Mouse (Mus musculus) heart, postnatal 0 days (tissue): Measurements from ENCODE around the gene Trim2. TPM values are rescaled to one million over a fixed set of nuclear protein-coding genes. Genes with fewer than 3 reads are reported as not detected.

Experiments
- ATAC-seq: fragments of 200-750 bp; cut with Nextera tagmentation; 2 replicates; pipeline ENCODE4 v1.8.0; 2017; ENCODE audit warnings: low read depth, moderate number of reproducible peaks, moderate library complexity; ENCODE audit not compliant: insufficient read depth
- DNase-seq: peaks from one replicate; pipeline ENCODE4 v3.0.0-alpha.2; 2016; ENCODE audit warnings: low spot score
- H3K27ac ChIP-seq: fragments of 300-500 bp; sonication (generic); 2 replicates; pipeline ENCODE4 v1.5.1; 2014; ENCODE audit warnings: low read depth, mild to moderate bottlenecking
- H3K27me3 ChIP-seq: fragments of 300-500 bp; sonication (generic); 2 replicates; pipeline ENCODE4 v1.6.1; 2014; ENCODE audit warnings: low read length, mixed read lengths; ENCODE audit not compliant: control insufficient read depth, insufficient read depth
- H3K36me3 ChIP-seq: fragments of 300-500 bp; sonication (generic); replicated peaks from 2 replicates; pipeline ENCODE4 v1.6.1; 2014; ENCODE audit warnings: low read length, mixed read lengths; ENCODE audit not compliant: control insufficient read depth, insufficient read depth
- H3K4me1 ChIP-seq: fragments of 300-500 bp; sonication (generic); 2 replicates; pipeline ENCODE4 v1.6.1; 2014; ENCODE audit warnings: antibody characterized with exemption; ENCODE audit not compliant: control insufficient read depth, insufficient read depth
- H3K4me2 ChIP-seq: fragments of 300-500 bp; sonication (generic); 2 replicates; pipeline ENCODE4 v1.6.1; 2014; ENCODE audit warnings: low read depth, mild to moderate bottlenecking, low read length, moderate library complexity
- H3K4me3 ChIP-seq: fragments of 300-500 bp; sonication (generic); 2 replicates; pipeline ENCODE4 v1.5.1; 2014; ENCODE audit warnings: low read depth, low read length
- H3K9ac ChIP-seq: fragments of 300-500 bp; sonication (generic); replicated peaks from 2 replicates; pipeline ENCODE4 v1.6.1; 2014; ENCODE audit warnings: low read depth, low read length, mixed read lengths
- H3K9me3 ChIP-seq: fragments of 300-500 bp; sonication (generic); replicated peaks from 2 replicates; pipeline ENCODE4 v1.6.1; 2016; ENCODE audit warnings: low read length; ENCODE audit not compliant: control insufficient read depth
- CTCF ChIP-seq: IDR thresholded peaks from 2 replicates; pipeline ENCODE4 v1.5.1; 2016; ENCODE audit warnings: antibody characterized with exemption, control low read depth, low read depth
- EP300 ChIP-seq: IDR thresholded peaks from 2 replicates; pipeline ENCODE4 v1.6.1; 2016; ENCODE audit warnings: antibody characterized with exemption, low read depth
- WGBS: fragments of 180-500 bp; shearing (Covaris S2); extraction: QIAGEN DNeasy Blood & Tissue Kit; methylation state at CpG from one replicate; pipeline ENCODE4 v1.1.7; 2014; 5-methylcytosine and 5-hydroxymethylcytosine counted together
- polyA plus RNA-seq: library from polyadenylated mRNA; unstranded; fragments of >200 nt; fragmentation: Nextera tagmentation; extraction: Ambion mirVana; gene quantifications from 2 replicates; pipeline ENCODE4 v1.2.1, GENCODE M21; 2015
- total RNA-seq: library from RNA; depleted of rRNA; stranded (reverse); fragments of >200 nt; gene quantifications from 2 replicates; pipeline ENCODE4 v1.2.3, GENCODE M21; 2014; ENCODE audit warnings: low replicate concordance

Gene Trim2
- total and polyA plus RNA-seq, 2 experiments from 2014 or later = 6.0 to 6.1 TPM

DNA sequence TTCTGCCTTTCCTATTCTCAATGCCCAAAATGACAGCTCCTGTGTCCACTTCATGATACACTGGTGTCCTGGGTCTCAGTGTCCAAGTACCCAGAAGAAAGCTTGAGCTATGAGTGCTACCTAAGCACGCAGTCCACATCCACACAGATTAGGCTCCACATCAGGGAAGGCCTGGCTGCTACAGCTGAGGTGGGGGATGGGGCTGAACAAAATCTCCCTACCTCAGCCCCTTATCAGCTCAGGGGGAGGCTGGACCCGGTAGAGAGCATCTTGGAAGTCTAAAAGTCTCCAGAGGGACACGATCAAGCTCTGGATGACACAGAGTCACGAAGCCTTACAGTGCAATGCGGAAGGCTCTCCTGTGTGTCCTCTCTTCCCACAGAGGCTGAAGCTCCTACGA, 35.6 kb downstream of the Trim2 start:
- DNase-seq (no peak), ATAC-seq (no peak)
- H3K27ac ChIP-seq = no peak overlapping the region
- WGBS = 60% methylated on average over 6 of the region's 6 CpGs
- H3K36me3 ChIP-seq = no peaks in the 10 kb centered on the region
- no peak overlapping the region for H3K4me3 ChIP-seq
- H3K4me2 ChIP-seq = no peak overlapping the region
- TF ChIP-seq EP300 (no peak), CTCF (no peak)
- H3K9ac ChIP-seq = no peak overlapping the region
- H3K9me3 ChIP-seq = no peaks in the 10 kb centered on the region
- H3K4me1 ChIP-seq = 0 out of 2 replicates have a peak, but pooled peaks cover 4% of the 10 kb centered on the region
- no peaks in the 10 kb centered on the region for H3K27me3 ChIP-seq

DNA sequence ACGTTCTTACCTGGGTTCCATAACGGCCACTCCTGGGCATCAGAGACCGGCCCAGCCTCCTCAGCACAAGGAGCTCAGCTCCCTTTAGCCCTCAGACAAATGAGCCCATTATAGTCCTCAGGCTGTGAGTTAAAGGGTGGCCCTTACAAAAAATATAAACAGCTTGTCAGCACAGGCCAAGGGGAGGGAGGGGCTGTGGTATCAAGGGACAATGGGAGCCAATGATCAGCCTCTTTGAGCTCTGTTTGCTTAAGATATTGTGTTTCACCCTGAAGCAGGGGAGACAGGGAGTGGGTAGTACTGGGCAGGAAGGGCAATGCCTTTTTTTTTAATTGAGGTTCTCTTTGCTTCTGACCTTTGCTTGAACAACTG, 36.1 kb downstream of the Trim2 start:
- Histone ChIP-seq H3K9ac (no peak overlapping the region), H3K4me3 (no peak overlapping the region)
- WGBS = 24% methylated on average over 3 of the region's 3 CpGs

DNA sequence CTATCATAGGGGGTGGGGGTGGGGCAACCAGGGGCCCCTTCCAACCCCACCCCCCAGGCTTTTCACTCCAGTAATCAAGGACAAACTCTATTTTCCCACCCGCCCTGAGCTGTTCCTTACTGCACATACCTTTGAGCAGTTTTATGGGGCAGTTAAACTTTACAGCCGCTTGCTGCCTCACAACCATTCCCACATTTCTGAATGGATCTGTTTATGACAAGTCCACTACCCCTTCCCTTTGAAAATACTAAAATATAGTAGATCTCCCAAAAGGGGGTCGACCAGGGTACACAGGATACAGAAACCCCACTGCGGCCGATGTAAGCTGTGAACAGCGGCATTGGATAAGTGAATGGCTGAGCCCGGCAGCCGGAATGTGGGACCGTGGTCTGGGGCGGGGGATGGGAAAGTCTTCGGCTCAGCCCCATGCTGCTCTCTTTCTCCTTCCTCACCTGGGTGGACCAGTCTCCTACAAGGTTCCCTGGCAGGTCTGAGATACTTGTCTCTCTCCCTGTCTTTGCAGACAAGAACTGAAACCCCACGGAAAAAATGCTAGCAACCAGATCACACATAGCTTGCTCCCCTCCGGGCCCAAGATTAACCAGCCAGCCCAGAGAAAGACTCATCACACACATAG, 36.6 kb downstream of the Trim2 start:
- H3K9ac ChIP-seq = no peak overlapping the region
- 0 out of 2 replicates have a peak, but pooled peaks have one; percentile 40 for ATAC-seq

More for the DNA sequence above, 36.1 kb downstream of the Trim2 start:
- no peak for TF ChIP-seq CTCF
- TF ChIP-seq EP300 = no peak
- H3K27ac ChIP-seq = no peak overlapping the region
- no peaks in the 10 kb centered on the region for H3K9me3 ChIP-seq
- H3K4me1 ChIP-seq = 0 out of 2 replicates have a peak, but pooled peaks cover 2% of the 10 kb centered on the region
- no peaks in the 10 kb centered on the region for H3K36me3 ChIP-seq
- H3K27me3 ChIP-seq = no peaks in the 10 kb centered on the region
- ATAC-seq (no peak), DNase-seq (no peak)
- peak overlapping the region; percentile 40 for H3K4me2 ChIP-seq

DNA sequence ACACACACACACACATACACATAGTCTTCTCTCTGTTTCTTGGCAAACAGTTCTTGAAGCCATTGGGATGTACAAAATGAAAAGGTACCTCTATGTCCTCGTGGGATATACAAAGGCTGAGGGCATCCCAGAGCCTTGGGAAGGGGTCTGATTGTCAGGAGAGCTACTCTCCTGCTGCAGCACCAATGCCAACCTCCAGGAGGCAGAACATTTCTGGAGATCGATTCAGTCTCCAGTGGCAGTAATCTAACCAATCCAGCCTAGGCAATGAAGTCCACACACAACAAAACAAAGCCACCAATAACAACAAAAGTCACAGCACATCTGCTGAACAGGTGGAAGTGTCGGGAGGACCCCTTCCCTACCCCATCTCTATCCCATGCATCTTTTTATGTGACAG, 38.2 kb downstream of the Trim2 start:
- DNase-seq (no peak), ATAC-seq (no peak)
- H3K27me3 ChIP-seq = 0 out of 2 replicates have a peak, but pooled peaks cover 3% of the 10 kb centered on the region
- 55% methylated on average over 3 of the region's 3 CpGs for WGBS
- H3K4me2 ChIP-seq = no peak overlapping the region
- no peaks in the 10 kb centered on the region for H3K36me3 ChIP-seq
- H3K4me3 ChIP-seq = no peak overlapping the region
- H3K27ac ChIP-seq = no peak overlapping the region
- no peak overlapping the region for H3K9ac ChIP-seq
- peak; percentile 37 for TF ChIP-seq CTCF
- no peak for TF ChIP-seq EP300
- H3K9me3 ChIP-seq = no peaks in the 10 kb centered on the region
- H3K4me1 ChIP-seq = no peaks in the 10 kb centered on the region

More for the DNA sequence above, 36.6 kb downstream of the Trim2 start:
- DNase-seq = no peak
- Histone ChIP-seq H3K4me3 (peak overlapping the region; percentile 9; the same call in 1 of the 2 replicates), H3K36me3 (no peaks in the 10 kb centered on the region), H3K9me3 (no peaks in the 10 kb centered on the region), H3K27me3 (0 out of 2 replicates have a peak, but pooled peaks cover 3% of the 10 kb centered on the region), H3K4me2 (peak overlapping the region; percentile 40), H3K27ac (no peak overlapping the region), H3K4me1 (no peaks in the 10 kb centered on the region)
- WGBS = 22% methylated on average over 13 of the region's 13 CpGs
- no peak for TF ChIP-seq EP300
- no peak for TF ChIP-seq CTCF

DNA sequence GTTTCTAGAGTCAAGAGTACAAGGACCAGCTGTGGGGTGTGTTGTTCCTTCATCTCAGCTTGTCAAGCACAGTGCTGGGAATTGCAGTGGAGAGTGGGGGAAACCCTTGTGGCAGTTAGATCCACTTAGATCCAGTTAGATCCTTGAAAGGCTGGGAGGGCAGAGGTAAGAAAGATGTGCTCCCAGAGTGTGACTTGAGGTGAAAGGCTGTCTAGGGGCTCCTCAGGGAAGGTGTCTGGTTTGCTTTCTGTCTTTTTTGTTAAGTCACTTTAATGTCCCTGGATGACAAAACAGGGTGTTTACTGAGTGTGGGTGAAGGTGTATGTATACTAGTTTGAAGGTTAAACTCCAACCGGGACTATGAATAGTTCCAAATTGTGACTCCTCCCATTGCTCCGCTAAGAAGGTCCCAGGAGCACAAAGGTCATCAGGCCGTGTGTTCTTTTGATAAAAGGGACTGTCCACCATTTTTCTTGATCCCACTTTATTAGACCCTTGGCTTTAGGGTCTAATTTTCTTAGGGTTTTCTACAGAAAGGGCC, 40.2 kb downstream of the Trim2 start:
- 54% methylated on average over 3 of the region's 3 CpGs for WGBS

More for the DNA sequence above, 40.2 kb downstream of the Trim2 start:
- H3K27ac ChIP-seq = no peak overlapping the region
- ATAC-seq (no peak), DNase-seq (no peak)
- no peak overlapping the region for H3K9ac ChIP-seq
- TF ChIP-seq EP300 (no peak), CTCF (no peak)
- no peaks in the 10 kb centered on the region for H3K36me3 ChIP-seq
- no peak overlapping the region for H3K4me2 ChIP-seq
- no peaks in the 10 kb centered on the region for H3K9me3 ChIP-seq
- H3K4me3 ChIP-seq = no peak overlapping the region
- no peaks in the 10 kb centered on the region for H3K4me1 ChIP-seq
- 0 out of 2 replicates have a peak, but pooled peaks cover 3% of the 10 kb centered on the region for H3K27me3 ChIP-seq
